Mouse (Mus musculus) heart, adult 8-10 months (tissue): ENCODE measurements around the gene Mecom. TPM values are rescaled to one million over a fixed set of nuclear protein-coding genes. Genes with fewer than 3 reads are reported as not detected.

Experiments used
- DNase-seq: peaks from one replicate; pipeline ENCODE4 v3.0.0; 2022; ENCODE audit warnings: low spot score
- total RNA-seq, 4 experiments: library from RNA; stranded (reverse); gene quantifications; 2 replicates each; pipeline ENCODE4 v1.2.4; 2022

Mecom gene
- total RNA-seq, 4 experiments from 2014 or later = 13.6 to 19.5 (median 16.5) TPM

DNA sequence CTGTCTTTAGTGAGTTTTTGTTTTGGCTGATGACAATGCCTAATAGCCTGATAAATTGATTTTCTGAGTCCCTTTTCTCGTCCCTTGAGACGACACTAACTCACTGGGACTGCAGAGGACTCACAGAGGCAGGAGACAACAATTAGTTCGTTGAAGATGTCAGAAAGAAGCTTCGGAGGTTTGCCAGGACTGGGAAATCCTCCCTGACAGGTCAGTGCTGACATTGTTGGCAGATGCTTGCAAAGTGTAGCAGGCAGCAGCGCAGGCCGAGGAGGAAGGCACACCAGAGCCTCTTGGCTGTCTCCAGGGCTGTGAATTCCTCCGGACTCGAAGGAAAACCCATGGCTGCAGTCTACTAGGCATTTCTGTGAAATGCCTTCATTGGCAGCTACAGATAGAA lies 339.9 kb downstream of the Mecom start:
- DNase-seq = no peak

DNA sequence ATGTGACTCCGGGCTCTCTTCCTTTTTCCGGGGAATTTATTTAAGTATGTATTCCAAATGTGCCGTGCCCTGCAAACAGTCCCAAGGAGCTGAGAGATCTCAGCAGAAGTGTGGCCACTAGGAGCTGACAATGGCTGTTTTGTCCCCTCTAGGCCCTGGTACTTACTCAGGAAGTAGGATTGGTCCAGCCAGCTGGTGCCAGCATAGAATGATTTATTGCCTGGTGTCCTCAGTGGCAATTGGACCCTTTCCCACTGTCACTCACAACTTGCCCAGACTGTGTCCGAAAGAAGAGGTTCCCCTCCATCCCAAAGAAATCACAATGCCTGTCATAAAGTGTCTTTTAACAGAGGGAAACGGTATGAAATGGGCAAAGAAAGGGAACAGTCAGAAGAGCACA lies 340.4 kb downstream of the Mecom start:
- DNase-seq = no peak

DNA sequence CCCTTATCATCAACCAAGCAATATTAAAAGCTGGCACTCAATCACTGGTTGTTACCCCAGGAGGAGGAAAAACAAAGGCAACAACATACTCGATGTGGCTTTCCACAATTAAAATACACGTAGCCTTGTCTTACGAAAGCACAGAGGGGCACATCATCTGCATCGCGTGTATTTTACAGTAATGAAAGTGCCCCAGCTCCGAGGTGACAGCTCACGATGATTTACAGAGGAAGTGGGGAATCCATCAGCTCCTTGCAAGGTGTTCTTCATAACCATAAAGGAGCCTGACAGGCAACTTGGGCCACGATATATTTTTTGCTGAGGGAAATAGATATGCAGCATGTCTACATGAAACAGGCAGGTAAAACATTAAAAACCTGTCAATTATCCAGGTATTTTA lies 341.7 kb downstream of the Mecom start:
- DNase-seq = no peak

DNA sequence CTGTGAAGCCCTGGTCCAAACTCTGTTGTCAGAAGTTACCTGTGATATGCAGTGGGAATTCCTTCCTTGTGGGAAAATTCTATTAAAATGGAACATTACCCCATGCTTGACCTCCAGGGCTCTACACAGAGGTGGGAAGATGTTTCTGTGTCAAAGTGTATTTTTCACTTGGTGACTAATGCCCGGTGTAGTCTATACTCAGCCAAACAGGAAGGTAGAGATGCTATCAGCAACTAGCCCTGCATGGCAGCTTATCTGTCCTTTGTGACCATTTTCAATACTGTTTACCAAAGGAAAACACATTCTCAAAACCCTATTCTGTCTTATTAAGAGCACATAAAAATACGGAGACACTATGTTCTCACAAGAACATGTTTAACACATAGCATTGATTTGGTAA lies 344.0 kb downstream of the Mecom start:
- no peak for DNase-seq

DNA sequence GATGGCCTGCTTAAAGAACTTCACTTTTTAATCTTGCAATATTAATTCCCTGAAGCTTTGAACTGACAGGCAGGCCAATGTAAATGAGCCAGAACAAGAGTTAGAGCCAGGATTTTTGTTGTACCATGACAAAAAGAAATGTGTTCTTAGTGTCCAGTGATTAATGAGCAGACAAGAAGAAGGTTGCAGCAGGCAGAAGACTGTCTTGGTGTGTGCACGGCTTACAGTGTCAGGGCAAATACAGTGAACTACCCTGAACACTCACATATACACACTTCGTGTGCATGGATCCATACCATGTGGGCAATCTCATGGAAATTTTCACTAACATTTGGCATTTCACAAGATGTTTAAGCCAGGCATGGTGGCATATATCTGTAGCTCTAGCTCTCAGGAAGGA lies 349.0 kb downstream of the Mecom start:
- DNase-seq = no peak

DNA sequence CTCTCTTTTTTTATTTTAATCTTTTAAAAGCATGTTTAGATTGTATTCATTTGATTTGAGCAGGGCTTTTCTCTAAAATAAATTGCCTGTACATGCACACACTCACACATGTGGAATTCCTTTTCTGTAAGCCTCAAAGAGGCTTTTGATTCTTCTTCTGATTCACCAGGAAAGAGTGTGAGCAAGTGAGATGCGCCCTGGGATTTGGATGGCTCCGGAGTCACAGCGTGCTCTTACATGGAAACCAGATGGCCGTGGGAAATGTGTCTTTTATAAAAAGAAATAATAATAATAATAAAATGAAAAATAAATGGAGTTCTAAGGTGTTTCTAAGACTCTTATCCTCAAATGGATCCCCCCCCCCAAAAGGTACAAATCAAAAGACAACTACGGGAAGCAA lies 349.6 kb downstream of the Mecom start:
- DNase-seq = no peak

DNA sequence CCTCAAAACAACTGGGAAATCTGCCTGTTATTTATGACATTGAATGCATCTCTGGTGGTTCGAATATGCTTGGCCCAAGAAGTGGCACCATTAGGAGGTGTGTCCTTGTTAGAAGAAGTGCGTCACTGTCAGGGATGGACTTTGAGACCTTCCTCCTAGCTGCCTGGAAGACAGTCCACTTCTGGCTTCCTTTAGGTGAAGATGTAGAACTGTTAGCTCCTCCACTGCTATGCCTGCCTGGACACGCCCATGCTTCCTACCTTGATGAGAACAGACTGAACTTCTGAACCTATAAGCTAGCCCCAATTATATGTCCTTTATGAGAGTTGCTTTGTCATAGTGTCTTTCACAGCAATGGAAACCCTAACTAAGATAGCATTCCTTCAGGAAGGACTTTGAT lies 352.6 kb downstream of the Mecom start:
- no peak for DNase-seq

DNA sequence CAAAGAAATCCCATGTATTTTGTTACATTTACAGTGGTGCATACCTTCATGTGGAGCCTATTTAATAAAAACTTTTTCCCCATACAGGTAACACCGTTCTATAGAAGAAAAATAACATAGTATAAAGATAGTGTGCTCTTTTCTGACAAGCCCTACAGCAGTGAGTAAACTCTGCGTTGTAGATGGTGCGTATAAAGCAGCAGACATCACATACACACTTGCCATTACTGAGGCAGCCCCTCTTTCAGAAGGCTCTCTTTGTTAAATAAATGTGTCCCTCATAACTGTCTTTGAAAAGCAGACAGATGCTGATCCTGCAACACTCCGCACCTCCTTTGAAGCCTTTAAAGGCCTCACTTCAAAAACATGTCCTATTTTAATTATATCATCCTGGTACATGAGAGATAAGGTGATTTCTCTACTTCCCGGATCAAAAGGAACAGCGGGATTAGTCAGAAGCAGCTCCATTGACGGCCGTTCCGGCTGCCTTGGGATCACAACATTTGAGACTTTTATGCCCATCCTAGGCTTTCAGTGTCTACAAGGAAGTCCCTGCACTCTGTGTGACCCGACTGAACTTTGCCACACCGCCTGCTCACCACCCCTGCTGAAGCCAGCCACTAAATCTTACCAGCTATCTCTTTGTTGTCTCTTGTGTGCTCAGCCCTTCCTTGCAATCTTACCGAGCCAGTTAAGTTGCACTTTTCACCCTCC lies 355.4 kb downstream of the Mecom start:
- no peak for DNase-seq

DNA sequence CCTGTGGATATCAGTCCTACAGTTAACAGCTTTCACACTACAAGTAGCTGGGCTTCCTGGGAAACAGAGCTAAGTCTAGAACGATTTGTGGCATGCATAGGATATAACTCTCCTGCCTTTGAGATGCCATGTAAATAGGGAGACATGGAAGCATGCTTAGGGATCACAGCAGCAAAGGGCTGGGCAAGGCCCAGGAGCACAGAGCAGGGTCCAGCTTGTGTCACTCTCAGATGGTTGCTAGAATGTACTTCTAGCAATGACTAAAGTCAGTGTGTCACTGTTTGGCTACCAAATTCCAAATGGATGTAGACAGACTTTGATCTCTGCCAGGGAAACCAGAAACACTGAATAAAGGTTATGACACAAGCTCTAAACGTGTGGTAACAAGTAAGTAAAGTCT lies 358.5 kb downstream of the Mecom start:
- DNase-seq = no peak

DNA sequence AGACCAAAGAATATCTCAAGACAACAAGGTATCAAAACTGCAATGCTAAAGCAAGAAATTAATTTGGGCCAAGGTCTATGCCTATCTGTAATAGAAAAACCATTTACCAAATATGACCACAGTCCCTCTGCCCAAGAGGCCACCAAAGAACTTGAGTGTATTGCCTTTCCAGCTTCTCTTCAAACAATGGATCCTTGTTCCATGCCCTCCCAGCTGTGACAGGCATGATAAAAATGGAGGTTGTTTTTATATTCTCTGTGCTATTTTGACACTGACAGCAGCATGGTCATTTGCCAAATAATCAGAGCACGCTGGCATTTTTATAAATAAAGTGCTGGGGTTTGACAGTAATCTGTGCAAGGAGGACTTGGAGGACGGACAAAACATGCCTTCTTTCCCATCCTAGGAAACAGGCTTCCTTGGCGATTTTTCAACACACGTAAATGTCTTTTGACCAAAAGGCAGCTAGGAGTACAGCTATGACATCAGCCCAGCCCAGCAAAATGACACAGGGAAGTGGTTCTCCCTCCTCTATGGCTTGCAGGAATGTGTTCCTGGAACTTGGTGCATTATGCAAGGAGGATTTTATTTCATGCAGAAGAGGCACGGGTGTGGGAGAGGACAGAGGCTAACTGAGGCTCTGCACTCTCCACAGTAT lies 359.9 kb downstream of the Mecom start:
- DNase-seq = no peak

DNA sequence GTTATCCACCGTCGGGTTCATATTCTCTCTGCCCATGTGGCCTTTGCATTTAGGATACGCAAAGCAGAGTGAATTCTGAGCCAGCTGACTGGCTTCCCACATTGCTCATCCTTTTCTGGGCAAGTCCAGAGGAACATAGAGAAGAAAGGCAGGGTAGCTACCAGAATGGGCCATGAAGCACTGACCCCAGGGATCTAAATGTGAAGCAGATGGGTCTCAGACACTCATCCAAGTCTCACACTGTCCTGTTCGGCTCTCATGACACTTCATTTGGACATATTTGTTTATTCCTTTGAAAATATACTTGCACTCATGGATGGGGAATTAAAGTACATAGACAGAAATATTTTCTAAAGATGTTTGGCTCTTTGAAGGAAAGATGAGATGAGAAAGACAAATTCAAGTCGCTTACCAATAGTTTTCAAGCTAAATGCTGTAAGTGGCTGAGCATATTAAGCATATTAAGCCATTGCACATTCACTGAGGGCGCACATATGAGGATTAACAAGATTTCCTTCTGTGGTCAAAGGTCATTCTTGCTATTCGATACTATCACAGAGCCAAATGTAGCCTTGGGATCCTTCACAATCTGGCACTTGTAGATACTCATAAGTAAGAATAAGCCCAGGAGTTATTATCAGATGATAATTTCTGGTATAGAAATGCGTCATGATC lies 365.9 kb downstream of the Mecom start:
- DNase-seq = no peak

DNA sequence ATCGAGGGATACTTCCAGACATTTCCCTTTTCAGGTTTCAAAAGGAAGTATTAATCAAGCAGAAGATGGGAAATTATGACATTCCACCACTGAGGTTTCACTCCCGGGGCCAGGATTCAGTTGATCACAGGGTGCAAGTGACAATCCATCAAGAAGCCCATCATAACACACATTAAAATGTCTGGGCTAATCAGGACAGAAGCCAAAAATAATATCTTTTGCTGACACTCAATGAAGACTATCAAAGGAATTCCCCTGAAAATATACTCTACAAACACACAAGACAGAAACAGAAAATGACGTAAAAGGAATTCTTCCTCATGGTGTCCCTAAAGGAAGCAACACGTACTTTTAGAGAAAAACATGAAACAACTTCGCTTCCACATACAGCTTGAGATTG lies 371.2 kb downstream of the Mecom start:
- no peak for DNase-seq

DNA sequence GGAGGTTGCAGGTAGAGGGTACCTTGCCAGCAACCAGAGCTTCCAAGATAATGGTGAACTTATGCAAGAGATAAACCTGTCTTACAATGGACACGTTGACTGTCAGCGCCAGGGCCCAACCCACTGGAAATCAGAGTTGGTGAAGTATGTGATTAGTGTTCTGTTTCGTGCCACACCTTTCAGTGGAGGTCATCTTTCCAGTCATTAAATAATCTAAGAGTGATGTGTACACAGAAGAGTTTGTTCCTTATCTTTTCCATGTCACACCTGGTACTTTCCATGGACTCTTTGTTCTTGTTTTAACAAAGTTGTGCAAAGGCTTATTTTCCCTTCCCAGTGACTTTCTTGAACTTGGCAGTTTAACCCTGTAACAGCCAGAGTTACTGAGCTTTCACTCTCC lies 374.0 kb downstream of the Mecom start:
- no peak for DNase-seq

DNA sequence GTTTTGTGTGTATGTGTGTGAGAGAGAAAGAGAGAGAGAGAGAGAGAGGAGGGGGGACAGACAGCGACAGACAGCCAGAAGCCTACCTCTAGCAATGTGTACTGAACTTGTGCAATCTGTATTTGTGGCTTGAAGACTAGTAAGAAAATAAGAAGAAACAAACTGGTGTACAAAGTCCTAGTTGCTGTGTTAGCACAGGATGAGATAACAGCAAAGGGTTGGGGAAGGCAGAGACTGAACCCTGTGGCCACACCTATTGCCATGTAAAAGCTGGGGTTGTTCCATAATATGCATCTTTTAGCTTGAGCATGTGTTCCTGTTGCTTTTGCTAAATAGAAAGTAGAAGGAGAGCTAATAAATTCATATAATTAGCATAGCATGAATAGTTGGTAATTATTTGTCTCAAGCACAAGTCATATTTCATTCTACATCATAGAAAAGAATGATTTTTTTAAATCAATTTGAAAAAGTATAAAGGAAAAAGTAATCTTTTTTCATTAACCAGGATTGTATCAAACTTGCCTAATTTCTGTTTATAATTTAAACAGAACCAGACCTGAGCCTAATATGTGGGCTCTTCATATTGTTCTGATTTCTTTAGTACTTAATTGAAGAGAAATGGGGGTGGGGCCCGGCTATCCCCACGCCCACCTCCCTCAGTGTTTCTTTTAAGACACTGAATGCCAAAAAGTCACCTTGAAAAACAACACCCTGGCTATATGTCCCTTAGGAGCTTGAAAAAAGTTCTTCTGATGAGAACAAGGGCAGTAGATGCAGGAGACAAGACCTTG lies 379.2 kb downstream of the Mecom start:
- DNase-seq = no peak

DNA sequence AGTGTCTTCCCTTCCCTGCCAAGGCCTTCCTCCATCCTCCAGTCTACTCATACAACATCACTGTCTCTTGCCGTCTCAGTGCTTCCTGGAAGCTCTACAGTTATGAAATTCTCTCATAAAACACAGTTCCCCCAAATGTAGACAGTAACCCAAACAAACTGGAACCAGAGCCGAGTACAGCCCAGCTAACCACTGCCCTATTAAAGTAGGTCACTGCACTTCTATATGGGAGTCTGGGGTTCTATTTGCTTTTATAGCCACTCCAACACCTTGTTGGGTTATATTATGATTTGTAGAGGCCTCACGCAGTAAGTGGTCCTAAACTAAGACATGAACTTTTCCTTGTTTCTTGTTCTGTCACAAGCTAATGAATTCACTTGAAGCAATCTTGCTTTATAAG lies 380.8 kb downstream of the Mecom start:
- no peak for DNase-seq

DNA sequence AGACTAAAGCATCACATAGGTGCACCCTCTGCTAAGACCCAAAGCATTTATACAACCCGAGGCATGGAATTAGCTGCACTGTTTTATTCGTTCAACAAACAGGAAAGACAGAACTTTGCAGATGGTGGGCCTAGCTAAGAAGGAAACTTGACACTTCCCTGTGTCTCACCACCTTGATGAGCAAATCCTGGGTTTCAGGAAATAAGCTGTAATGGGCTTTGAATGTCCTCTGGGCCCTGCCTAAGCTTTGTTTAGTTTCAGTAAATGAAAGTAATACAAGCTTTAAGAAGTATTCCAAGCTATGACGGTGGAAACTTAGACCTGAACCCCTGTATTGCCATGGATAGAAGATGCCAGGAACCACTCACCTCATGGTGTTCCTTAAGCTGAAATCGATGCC lies 383.0 kb downstream of the Mecom start:
- no peak for DNase-seq

DNA sequence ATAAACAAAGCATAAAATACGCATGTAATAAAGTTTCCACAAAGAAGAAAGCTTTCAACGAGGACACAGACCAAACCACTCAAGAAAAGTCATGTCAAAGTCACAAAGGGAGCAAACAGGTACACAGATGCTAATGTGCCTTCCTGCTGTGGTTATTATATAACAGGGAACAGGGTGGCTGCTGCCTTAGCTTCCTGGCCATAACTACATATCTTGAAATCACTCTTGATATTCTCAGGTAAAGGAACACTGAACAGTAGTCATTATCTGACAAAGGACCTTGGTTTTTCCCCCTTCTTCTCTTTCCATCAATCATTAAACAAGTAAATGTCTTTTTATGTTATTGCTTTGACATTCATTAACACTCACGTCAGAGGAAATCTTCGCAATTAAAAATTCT lies 384.4 kb downstream of the Mecom start:
- no peak for DNase-seq

DNA sequence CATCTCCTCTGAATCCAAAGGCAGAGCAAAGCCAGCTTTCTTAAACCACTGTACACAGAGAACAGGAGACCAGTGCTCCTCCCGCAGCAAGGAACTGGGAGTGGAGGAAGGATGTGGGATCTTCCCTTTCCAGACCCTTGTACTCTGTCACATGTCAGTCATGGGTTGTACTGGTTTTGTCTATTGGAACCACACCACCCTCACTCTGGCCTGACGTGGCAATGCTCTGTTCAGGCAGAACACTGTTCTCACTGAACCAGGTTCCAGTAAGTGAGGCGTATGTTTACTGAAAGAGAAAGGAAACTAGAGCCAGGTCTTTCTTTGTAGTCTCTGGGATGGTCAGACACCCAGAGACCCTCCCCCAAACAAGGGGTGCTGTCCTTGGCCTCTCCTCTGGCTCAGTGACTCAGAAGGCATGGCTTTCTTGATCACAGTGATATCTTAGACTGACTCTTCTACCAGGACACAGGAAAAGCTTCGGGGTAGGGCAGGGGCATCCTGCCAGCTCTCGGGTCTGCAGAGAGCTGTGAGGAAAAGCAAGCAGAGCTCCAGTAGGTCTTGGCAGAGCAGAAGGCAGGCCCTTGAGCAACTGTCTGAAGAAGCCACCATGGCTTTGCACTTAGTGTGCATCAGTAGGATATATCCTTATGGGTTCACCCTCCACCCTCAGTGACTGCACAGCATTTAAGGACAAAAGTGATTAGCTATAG lies 386.7 kb downstream of the Mecom start:
- DNase-seq = peak; percentile 12

DNA sequence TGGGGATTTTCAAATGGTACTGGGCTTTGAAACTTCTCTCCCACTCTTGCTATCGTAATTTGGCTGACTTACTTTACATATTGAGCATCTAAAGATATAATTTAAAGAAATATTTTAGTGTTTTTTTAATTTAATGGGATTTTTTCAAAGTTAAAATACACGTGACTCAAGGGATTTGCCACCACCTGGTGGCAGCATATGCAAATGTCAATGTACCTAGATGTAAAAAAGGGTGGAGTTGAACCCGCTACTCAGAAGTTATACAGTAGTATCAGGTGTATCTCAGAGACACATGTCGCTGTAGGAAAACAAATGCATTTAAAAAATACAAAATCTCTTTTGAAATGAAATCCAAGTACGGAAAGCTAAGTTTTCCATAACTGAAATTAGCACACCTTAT lies 387.5 kb downstream of the Mecom start:
- no peak for DNase-seq

DNA sequence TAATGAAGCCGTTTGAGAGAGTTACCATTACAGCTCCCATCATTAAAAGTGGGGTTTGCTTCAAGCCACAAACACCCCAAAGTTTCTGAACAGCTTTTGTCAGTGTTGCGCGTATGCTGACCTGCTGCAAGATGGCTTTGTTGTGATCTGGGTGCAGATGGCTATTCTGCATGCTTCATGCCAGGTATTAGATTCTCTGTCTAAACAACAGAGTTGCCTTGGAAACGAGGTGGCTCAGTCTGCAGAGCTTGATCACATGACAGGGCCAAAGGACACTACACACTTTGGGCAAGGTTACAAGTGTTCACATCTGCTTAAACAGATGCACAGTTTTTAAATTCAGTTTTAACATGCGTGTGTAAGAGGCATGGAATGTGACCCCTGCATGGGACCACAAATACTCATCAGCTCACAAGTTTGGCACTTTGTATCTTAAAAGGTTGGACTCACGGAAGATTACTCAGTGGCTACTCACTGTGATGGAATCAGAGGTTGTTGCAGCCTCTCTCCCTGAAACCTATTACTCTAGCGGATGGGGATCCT lies 390.6 kb downstream of the Mecom start:
- DNase-seq = no peak

DNA sequence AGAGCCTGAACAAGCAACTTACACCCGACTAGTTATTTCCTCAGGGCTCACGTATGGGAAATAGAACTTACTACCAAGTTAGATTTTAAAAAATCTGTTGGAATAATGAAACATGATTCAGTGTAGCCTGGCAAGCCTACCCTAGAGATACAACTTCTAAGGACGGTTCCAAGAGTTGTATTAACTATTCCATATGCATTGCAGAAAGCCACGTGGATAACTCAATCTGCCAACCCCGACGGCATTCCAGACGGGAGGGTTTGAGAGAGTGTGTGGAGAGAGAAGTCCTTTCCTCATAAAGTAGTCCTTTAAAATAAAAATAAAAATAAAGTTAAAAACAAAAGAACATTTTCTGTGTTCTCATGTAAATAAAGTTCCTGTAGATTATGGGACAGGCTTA lies 393.4 kb downstream of the Mecom start:
- no peak for DNase-seq
